Mouse (Mus musculus) liver, adult 2 months (tissue): ENCODE data around the gene Hnrnpa2b1. TPM values are rescaled to one million over a fixed set of nuclear protein-coding genes. Genes with fewer than 3 reads are reported as not detected.

Experiments
- DNase-seq: peaks from one replicate; pipeline ENCODE4 v3.0.0-alpha.2; 2011; ENCODE audit warnings: low read depth, low spot score; ENCODE audit errors: extremely low read depth
- H3K27ac ChIP-seq: fragments of 200-500 bp; replicated peaks from 2 replicates; pipeline ENCODE4 v1.5.1; 2012; ENCODE audit warnings: low read depth, mild to moderate bottlenecking, control low read depth, inconsistent platforms, low read length; ENCODE audit not compliant: insufficient read depth
- H3K27me3 ChIP-seq: fragments of 200-500 bp; 2 replicates; pipeline ENCODE4 v1.6.1; 2012; ENCODE audit warnings: mild to moderate bottlenecking, moderate library complexity, low read length, inconsistent platforms; ENCODE audit not compliant: control insufficient read depth, insufficient read depth
- H3K36me3 ChIP-seq: fragments of 200-500 bp; 2 replicates; pipeline ENCODE4 v1.6.1; 2012; ENCODE audit warnings: low read length, inconsistent platforms; ENCODE audit not compliant: control insufficient read depth, insufficient read depth
- H3K4me1 ChIP-seq: fragments of 200-500 bp; 2 replicates; pipeline ENCODE4 v1.6.1; 2011; ENCODE audit warnings: low read length; ENCODE audit not compliant: control insufficient read depth, insufficient read depth
- H3K4me3 ChIP-seq: fragments of 200-500 bp; 2 replicates; pipeline ENCODE4 v1.5.1; 2011; ENCODE audit warnings: low read depth, mild to moderate bottlenecking, control low read depth, low read length, moderate library complexity; ENCODE audit not compliant: insufficient read depth
- H3K79me2 ChIP-seq: fragments of 200-500 bp; 2 replicates; pipeline ENCODE4 v1.6.1; 2012; ENCODE audit warnings: inconsistent platforms, mild to moderate bottlenecking, low read length, moderate library complexity; ENCODE audit not compliant: control insufficient read depth, insufficient read depth
- H3K9ac ChIP-seq: fragments of 200-500 bp; 2 replicates; pipeline ENCODE4 v1.6.1; 2012; ENCODE audit warnings: low read depth, mild to moderate bottlenecking, control low read depth, inconsistent platforms, low read length
- CTCF ChIP-seq: fragments of 200-500 bp; IDR thresholded peaks from 2 replicates; pipeline ENCODE4 v1.5.1; 2011; ENCODE audit warnings: low read depth, low read length, control low read depth
- POLR2A ChIP-seq: fragments of 200-500 bp; IDR thresholded peaks from 2 replicates; pipeline ENCODE4 v1.6.1; 2011; ENCODE audit warnings: low read length, control low read depth; ENCODE audit not compliant: insufficient read depth; ENCODE audit errors: extremely low read depth
- WGBS: fragments of 180-500 bp; shearing (Covaris S2); methylation state at CpG from one replicate; pipeline ENCODE4 v1.1.7; 2018; 5-methylcytosine and 5-hydroxymethylcytosine counted together
- polyA plus RNA-seq: library from polyadenylated mRNA; depleted of rRNA; stranded (reverse); fragments of >200 nt; gene quantifications from 2 replicates; pipeline ENCODE4 v1.2.3, GENCODE M21; 2012; rRNA removed
- total RNA-seq: library from RNA; depleted of rRNA; stranded (reverse); fragments of >200 nt; gene quantifications from 2 replicates; pipeline ENCODE4 v1.2.3, GENCODE M21; 2014; rRNA removed

The Hnrnpa2b1 gene
- total RNA-seq (151 and 166 TPM in 2 replicates), polyA plus RNA-seq (43.8 and 49.2 TPM in 2 replicates)

DNA sequence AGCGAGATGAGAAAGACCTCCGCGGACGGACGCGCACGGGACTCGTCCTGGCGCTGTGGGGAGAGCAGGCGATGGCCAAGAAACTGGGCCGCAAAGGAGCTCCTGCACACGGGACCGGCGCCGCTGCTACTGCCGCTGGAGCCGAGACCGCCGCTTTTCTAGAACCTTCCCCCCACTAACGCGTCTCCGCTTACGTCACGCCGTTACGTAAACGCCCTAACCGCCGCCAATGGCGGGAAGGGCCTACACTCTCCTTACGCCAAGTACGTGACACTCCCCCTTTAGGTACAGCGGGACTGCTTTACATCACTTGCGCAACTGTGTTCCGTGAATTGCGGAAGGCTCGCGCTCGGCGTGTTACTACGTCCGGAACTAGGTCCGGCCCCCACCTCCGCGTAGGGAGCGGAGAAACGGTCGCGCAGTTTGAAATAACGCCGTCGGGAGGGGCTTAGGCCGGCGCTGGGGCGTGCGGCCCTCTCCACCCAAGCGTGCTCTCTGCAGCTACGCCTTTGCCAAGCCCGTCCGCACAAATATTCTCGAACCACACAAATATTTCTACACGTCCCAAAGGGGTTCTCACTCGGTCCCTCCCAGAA is at the start of gene Hnrnpa2b1:
Gene Hnrnpa2b1, minus strand, starts transcription at position 180 of the 596 bp plus-strand sequence.
- peak within 1 kb of the TSS; percentile 93 for H3K27ac ChIP-seq
- peaks cover 4% of the 10 kb centered on the region; the same call in 1 of the 2 replicates for H3K4me1 ChIP-seq
- H3K4me3 ChIP-seq = peak within 1 kb of the TSS; percentile 97
- WGBS = under 1% methylated on average over 63 of the region's 63 CpGs
- H3K9ac ChIP-seq = peak within 1 kb of the TSS; percentile 97
- H3K79me2 ChIP-seq = peaks cover 17% of the 10 kb centered on the region; the same call in 1 of the 2 replicates
- peak; percentile 97 for DNase-seq
- no peaks in the 10 kb centered on the region for H3K27me3 ChIP-seq
- H3K36me3 ChIP-seq = peaks cover 21% of the 10 kb centered on the region
- TF ChIP-seq CTCF = no peak
- TF ChIP-seq POLR2A = peak; percentile 99

DNA sequence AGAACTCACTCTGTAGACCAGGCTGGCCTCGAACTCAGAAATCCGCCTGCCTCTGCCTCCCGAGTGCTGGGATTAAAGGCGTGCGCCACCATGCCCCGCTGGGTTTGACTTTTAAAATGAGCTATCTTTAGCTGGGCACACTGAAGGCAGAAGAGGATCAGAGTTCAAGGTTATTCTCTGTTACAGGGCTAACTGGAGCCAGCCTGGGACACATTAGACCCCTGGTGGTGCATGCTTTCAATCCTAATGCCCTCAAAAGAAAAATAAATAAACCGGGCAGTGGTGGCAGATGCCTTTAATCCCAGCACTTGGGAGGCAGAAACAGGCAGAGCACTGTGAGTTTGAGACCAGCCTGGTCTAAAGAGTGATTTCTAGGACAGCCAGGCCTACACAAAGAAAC is 45.2 kb upstream of the Hnrnpa2b1 start:
- H3K36me3 ChIP-seq = no peaks in the 10 kb centered on the region
- no peaks in the 10 kb centered on the region for H3K27me3 ChIP-seq
- no peak overlapping the region for H3K4me3 ChIP-seq
- TF ChIP-seq POLR2A (no peak), CTCF (no peak)
- no peak overlapping the region for H3K9ac ChIP-seq
- H3K4me1 ChIP-seq = no peaks in the 10 kb centered on the region
- 92% methylated on average over 7 of the region's 7 CpGs for WGBS
- DNase-seq = no peak
- no peak overlapping the region for H3K27ac ChIP-seq
- no peaks in the 10 kb centered on the region for H3K79me2 ChIP-seq

DNA sequence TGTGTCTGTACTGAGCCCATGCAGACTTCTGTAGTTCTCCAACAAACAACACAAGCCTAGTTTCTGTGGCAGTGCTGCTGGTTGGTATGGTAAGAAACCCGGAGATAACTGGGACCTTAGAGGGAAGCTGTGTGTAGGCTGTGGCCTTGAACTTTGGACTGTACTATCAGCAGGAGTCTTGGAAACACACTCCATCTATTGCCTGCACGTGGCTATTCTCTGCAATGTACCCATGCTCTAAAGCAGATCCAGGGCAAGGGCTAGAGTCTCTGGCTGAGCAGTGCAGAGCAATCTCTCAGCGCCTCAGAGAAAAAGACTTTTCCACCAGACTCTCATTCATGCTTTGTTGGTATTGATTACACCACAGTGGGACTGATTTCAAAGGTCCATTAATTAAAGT is 44.1 kb upstream of the Hnrnpa2b1 start:
- no peak overlapping the region for H3K4me3 ChIP-seq
- H3K9ac ChIP-seq = no peak overlapping the region
- no peak for DNase-seq
- H3K79me2 ChIP-seq = no peaks in the 10 kb centered on the region
- H3K27me3 ChIP-seq = no peaks in the 10 kb centered on the region
- no peak overlapping the region for H3K27ac ChIP-seq
- 42% methylated on average over 3 of the region's 3 CpGs for WGBS
- H3K36me3 ChIP-seq = no peaks in the 10 kb centered on the region
- no peaks in the 10 kb centered on the region for H3K4me1 ChIP-seq
- TF ChIP-seq CTCF = no peak
- no peak for TF ChIP-seq POLR2A

DNA sequence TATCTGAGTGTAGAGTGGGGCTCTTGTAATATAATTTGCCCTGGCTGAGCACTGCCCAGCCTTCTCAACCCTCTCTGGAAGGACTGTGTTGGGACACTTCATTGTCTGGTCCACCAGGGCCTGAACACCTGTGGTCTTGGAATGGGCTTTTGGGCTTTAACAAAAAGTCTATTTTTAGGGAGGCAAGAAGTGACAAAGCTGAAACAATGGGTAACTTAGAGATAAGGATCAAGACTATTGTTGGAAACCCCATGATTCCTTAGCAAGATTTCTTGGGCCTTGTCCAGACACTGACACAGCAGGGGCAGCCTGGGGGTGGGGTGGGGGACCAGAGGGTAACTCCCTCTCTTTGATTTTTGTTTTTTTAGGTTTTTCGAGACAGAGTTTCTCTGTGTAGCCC is 41.3 kb upstream of the Hnrnpa2b1 start:
- WGBS = 73% methylated on average over 1 of the region's 1 CpGs
- no peaks in the 10 kb centered on the region for H3K79me2 ChIP-seq

DNA sequence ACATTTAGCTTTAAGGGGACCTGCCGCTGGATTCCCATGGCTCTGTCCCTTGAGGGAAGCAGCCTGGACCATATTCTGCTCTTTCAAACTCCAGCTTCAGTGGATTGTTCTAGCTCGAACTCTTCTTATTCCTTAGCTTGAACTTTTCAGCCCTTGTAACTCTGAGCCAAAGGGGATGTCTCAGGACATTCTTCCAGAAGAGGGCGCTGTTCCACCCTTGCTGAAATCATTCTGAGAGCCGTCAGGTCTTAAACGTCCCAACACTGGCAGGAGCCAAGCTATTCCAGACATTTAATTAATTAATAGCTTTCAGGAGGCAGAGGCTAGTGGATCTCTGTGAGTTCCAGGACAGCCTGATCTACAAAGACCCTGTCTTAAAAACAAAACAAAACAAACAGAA is 40.4 kb upstream of the Hnrnpa2b1 start:
- Histone ChIP-seq H3K79me2 (no peaks in the 10 kb centered on the region), H3K36me3 (no peaks in the 10 kb centered on the region), H3K4me1 (no peaks in the 10 kb centered on the region), H3K4me3 (no peak overlapping the region), H3K27me3 (no peaks in the 10 kb centered on the region), H3K27ac (no peak overlapping the region), H3K9ac (no peak overlapping the region)
- TF ChIP-seq CTCF (peak; percentile 59), POLR2A (no peak)
- DNase-seq = peak; percentile 71
- WGBS = 19% methylated on average over 5 of the region's 5 CpGs

More for the DNA sequence above, 41.3 kb upstream of the Hnrnpa2b1 start:
- Histone ChIP-seq H3K9ac (no peak overlapping the region), H3K4me1 (no peaks in the 10 kb centered on the region), H3K27me3 (no peaks in the 10 kb centered on the region), H3K36me3 (no peaks in the 10 kb centered on the region), H3K27ac (no peak overlapping the region), H3K4me3 (no peak overlapping the region)
- TF ChIP-seq POLR2A (no peak), CTCF (no peak)
- DNase-seq = no peak

DNA sequence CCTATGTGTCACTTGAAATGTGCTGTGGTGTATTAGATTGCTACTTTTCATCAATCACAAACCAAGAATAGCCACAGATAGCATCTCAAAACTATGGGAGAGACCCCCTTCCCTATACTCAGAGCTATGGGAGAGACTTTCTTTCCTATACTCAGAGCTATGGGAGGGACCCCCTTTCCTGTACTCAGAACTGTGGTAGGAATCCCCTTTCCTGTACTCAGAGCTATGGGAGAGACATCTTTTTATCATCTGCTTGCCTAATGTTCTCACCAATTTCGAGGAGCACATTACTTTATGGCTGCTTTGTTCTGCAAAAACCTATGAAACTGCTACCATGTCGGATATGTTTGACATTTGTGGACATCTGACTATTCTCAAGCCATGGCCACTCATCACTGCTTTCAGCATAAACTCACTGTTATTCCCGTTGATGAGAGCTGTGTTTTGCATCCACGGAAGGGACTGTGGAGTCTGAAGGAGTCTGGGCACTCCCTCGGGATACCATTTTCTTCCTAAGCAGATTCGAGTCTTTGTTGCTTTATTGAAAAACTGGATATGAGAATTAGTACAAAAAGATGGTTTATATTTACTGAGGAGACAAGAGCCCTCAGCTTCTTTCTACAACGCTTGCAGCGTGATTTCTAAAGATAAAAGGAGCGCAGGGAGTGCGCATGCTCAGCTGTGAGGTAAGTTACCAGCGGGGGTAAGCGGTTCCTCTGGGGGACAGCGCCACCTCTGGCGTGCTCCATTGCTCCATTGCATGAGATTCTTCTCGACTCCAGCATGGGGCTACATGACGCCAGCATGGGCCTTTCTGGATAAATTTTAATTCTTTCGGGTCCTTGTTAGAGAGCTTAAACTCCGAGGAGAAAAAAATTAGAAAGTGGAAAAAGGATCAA is 39.3 kb upstream of the Hnrnpa2b1 start:
- DNase-seq = peak; percentile 75
- Histone ChIP-seq H3K27ac (no peak overlapping the region), H3K27me3 (no peaks in the 10 kb centered on the region), H3K36me3 (no peaks in the 10 kb centered on the region), H3K9ac (no peak overlapping the region), H3K4me3 (no peak overlapping the region), H3K4me1 (no peaks in the 10 kb centered on the region), H3K79me2 (no peaks in the 10 kb centered on the region)
- WGBS = 28% methylated on average over 18 of the region's 18 CpGs
- TF ChIP-seq POLR2A (no peak), CTCF (peak; percentile 93)
